Mouse (Mus musculus) right cerebral cortex, adult 18-20 months (tissue): ENCODE results near the gene Atraid.
"Not testable (repeated sequence)": the region's sequence is repeated elsewhere in the genome, so short reads cannot be mapped to it uniquely, and the experiment has no call there.

Source experiments
- DNase-seq: peaks from one replicate; pipeline ENCODE4 v3.0.0; 2022; ENCODE audit warnings: mixed read lengths

Gene Atraid

GRCm38 (mm10) chr5:31047848-31048762, at the start of gene Atraid:
Atraid (plus strand) TSS chr5:31048312.
- peak; percentile 98 for DNase-seq

GRCm38 (mm10) chr5:30999324-30999723, 48.8 kb upstream of the Atraid start:
- DNase-seq, result no peak

- no peak for DNase-seq
Observed at GRCm38 (mm10) chr5:31000122-31000521, 48.0 kb upstream of the Atraid start.

- DNase-seq, result no peak
Observed at GRCm38 (mm10) chr5:31000993-31001392, 47.1 kb upstream of the Atraid start.

- no peak for DNase-seq
Observed at GRCm38 (mm10) chr5:31001560-31001959, 46.6 kb upstream of the Atraid start.

- peak; percentile 87 for DNase-seq
Observed at GRCm38 (mm10) chr5:31004184-31004583, 43.9 kb upstream of the Atraid start.

GRCm38 (mm10) chr5:31012737-31013136, 35.4 kb upstream of the Atraid start:
- DNase-seq, result no peak

GRCm38 (mm10) chr5:31015913-31016312, 32.2 kb upstream of the Atraid start:
- DNase-seq, result no peak

GRCm38 (mm10) chr5:31021790-31022189, 26.3 kb upstream of the Atraid start:
- DNase-seq, result not testable (repeated sequence)

- DNase-seq, result no peak
Observed at GRCm38 (mm10) chr5:31022690-31023089, 25.4 kb upstream of the Atraid start.

- no peak for DNase-seq
Observed at GRCm38 (mm10) chr5:31023254-31023653, 24.9 kb upstream of the Atraid start.

- DNase-seq, result no peak
Observed at GRCm38 (mm10) chr5:31024641-31025040, 23.5 kb upstream of the Atraid start.

GRCm38 (mm10) chr5:31030926-31031325, 17.2 kb upstream of the Atraid start:
- DNase-seq, result no peak

- no peak for DNase-seq
Observed at GRCm38 (mm10) chr5:31031508-31031907, 16.6 kb upstream of the Atraid start.

GRCm38 (mm10) chr5:31034669-31035068, 13.4 kb upstream of the Atraid start:
- DNase-seq, result no peak

- DNase-seq, result not testable (repeated sequence)
Observed at GRCm38 (mm10) chr5:31036556-31036955, 11.6 kb upstream of the Atraid start.

GRCm38 (mm10) chr5:31038171-31038845, 9.8 kb upstream of the Atraid start:
- DNase-seq, result no peak

GRCm38 (mm10) chr5:31046416-31046815, 1.7 kb upstream of the Atraid start:
- DNase-seq, result no peak

- no peak for DNase-seq
Observed at GRCm38 (mm10) chr5:31047074-31047473, 1.0 kb upstream of the Atraid start.

- DNase-seq, result peak; percentile 46
Observed at GRCm38 (mm10) chr5:31048763-31049641, 890 bp downstream of the Atraid start, which contains the start of gene Slc5a6. Slc5a6 (minus strand) TSS chr5:31048924.

GRCm38 (mm10) chr5:31050427-31050826, 2.3 kb downstream of the Atraid start:
- DNase-seq, result no peak

GRCm38 (mm10) chr5:31053728-31054127, 5.6 kb downstream of the Atraid start:
- not testable (repeated sequence) for DNase-seq
